11 mouse cellular contexts compared by ENCODE assay signal in the genomic region with DNA sequence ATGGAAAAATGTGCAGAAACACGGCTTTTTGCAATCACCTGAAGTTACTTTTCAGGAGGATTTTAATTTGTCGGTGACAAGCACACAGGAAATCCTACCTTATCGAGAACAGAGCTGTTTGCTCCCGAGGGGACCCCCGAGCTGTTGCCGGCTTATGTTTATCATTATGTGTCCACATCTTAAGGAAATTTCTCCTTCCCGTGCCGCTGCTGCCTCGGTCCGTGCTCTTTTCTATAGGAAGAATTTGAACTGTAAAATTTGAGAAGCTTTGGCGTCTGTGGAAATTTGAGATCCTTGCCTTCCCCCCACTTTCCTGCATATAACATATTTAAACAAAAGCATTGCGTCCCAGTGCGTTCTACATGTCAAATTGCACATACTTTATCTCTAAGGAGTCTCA.
DNase-seq lines count a peak whose midpoint lies in the region; ATAC-seq and TF ChIP-seq lines count a peak whose summit lies in the region.
"Had no signal": no experiment of that assay in that cellular context is flagged by ENCODE, and none has a peak within 500 bp of the region (broad histone marks: within the 10 kb centered on the region; RNA-seq: fewer than 3 reads in every experiment).

No protein-coding gene starts in this region.

- DNase-seq in kidney, adult 2 months, result no peak
- DNase-seq in embryonic facial prominence, embryonic 11.5 days (ENCODE audit: low spot score), result peak; percentile 64
- peak; percentile 40 for DNase-seq in forelimb bud, embryonic 11.5 days (ENCODE audit: low read depth, low spot score)
- no peak for DNase-seq in liver, embryonic 13.5 days
- DNase-seq in ovary, adult 18-20 months (ENCODE audit: low spot score), result no peak
- DNase-seq: adrenal gland, adult 2 months; cerebellum, adult 9-10 months; layer of hippocampus, postnatal 36 days had no signal

- peak overlapping the region; percentile 46 for H3K4me2 ChIP-seq in kidney, embryonic 15.5 days
- peak overlapping the region; percentile 53 for H3K4me2 ChIP-seq in embryonic facial prominence, embryonic 11.5 days (ENCODE audit: low read depth, low read length)
- H3K4me2 ChIP-seq in liver, embryonic 13.5 days, result peak overlapping the region; percentile 49
- no peak overlapping the region for H3K4me2 ChIP-seq in forebrain, embryonic 13.5 days

- H3K9ac ChIP-seq in kidney, embryonic 15.5 days, result no peak overlapping the region
- no peak overlapping the region; the same call in 1 of the 2 replicates for H3K9ac ChIP-seq in embryonic facial prominence, embryonic 11.5 days (replicated peaks; ENCODE audit: low read length)
- H3K9ac ChIP-seq in liver, embryonic 13.5 days, result no peak overlapping the region
- no peak overlapping the region for H3K9ac ChIP-seq in forebrain, embryonic 13.5 days

- no peak overlapping the region for H3K27ac ChIP-seq in kidney, embryonic 15.5 days
- no peak overlapping the region for H3K27ac ChIP-seq in kidney, adult 2 months (ENCODE audit: insufficient read depth, low read depth, low read length)
- no peak overlapping the region for H3K27ac ChIP-seq in embryonic facial prominence, embryonic 11.5 days (replicated peaks; ENCODE audit: low read depth, low read length)
- H3K27ac ChIP-seq in liver, embryonic 13.5 days, result no peak overlapping the region; the same call in 1 of the 2 replicates
- H3K27ac ChIP-seq in forebrain, embryonic 13.5 days, result no peak overlapping the region

- H3K9me3 ChIP-seq in kidney, embryonic 15.5 days (replicated peaks), result no peaks in the 10 kb centered on the region
- no peaks in the 10 kb centered on the region for H3K9me3 ChIP-seq in embryonic facial prominence, embryonic 11.5 days (replicated peaks; ENCODE audit: control insufficient read depth, low read length)
- H3K9me3 ChIP-seq in liver, embryonic 13.5 days (replicated peaks), result no peaks in the 10 kb centered on the region
- no peaks in the 10 kb centered on the region for H3K9me3 ChIP-seq in forebrain, embryonic 13.5 days (replicated peaks)

- no peaks in the 10 kb centered on the region for H3K36me3 ChIP-seq in kidney, embryonic 15.5 days
- no peaks in the 10 kb centered on the region for H3K36me3 ChIP-seq in kidney, adult 2 months (ENCODE audit: control insufficient read depth, insufficient read depth, low read length)
- no peaks in the 10 kb centered on the region for H3K36me3 ChIP-seq in embryonic facial prominence, embryonic 11.5 days (replicated peaks; ENCODE audit: control insufficient read depth, insufficient read depth, low read depth, low read length)
- H3K36me3 ChIP-seq in liver, embryonic 13.5 days, result no peaks in the 10 kb centered on the region
- no peaks in the 10 kb centered on the region for H3K36me3 ChIP-seq in forebrain, embryonic 13.5 days (ENCODE audit: poor library complexity, severe bottlenecking)

- H3K4me3 ChIP-seq in kidney, embryonic 15.5 days (replicated peaks), result 0 out of 2 replicates have a peak overlapping the region, but pooled peaks have one; percentile 8
- no peak overlapping the region for H3K4me3 ChIP-seq in kidney, adult 2 months (ENCODE audit: insufficient read depth, low read depth, low read length)
- H3K4me3 ChIP-seq in embryonic facial prominence, embryonic 11.5 days (ENCODE audit: low read depth, low read length), result peak overlapping the region; percentile 23; the same call in 1 of the 2 replicates
- H3K4me3 ChIP-seq in liver, embryonic 13.5 days (replicated peaks), result peak overlapping the region; percentile 11; the same call in 1 of the 2 replicates
- no peak overlapping the region for H3K4me3 ChIP-seq in forebrain, embryonic 13.5 days

- H3K4me1 ChIP-seq in kidney, embryonic 15.5 days, result peaks cover 19% of the 10 kb centered on the region
- H3K4me1 ChIP-seq in kidney, adult 2 months (ENCODE audit: control insufficient read depth, insufficient read depth, low read length), result no peaks in the 10 kb centered on the region
- H3K4me1 ChIP-seq in embryonic facial prominence, embryonic 11.5 days (ENCODE audit: control insufficient read depth, insufficient read depth, low read length), result peaks cover 3% of the 10 kb centered on the region; the same call in 1 of the 2 replicates
- H3K4me1 ChIP-seq in liver, embryonic 13.5 days (replicated peaks), result peaks cover 37% of the 10 kb centered on the region
- peaks cover 19% of the 10 kb centered on the region for H3K4me1 ChIP-seq in forebrain, embryonic 13.5 days

- TF ChIP-seq POLR2A in kidney, adult 2 months (IDR thresholded peaks at IDR 0.05; ENCODE audit: low read depth, low read length), result no peak

- 42% methylated on average over 13 of the region's 13 CpGs for WGBS in kidney, embryonic 15.5 days
- WGBS in kidney, adult 2 months, result 55% methylated on average over 13 of the region's 13 CpGs
- 26% methylated on average over 13 of the region's 13 CpGs for WGBS in embryonic facial prominence, embryonic 11.5 days
- WGBS in liver, embryonic 13.5 days (ENCODE audit: insufficient replicate concordance), result 61% methylated on average over 13 of the region's 13 CpGs
- WGBS in forebrain, embryonic 13.5 days, result 90% methylated on average over 13 of the region's 13 CpGs

- no peaks in the 10 kb centered on the region for H3K27me3 ChIP-seq in kidney, embryonic 15.5 days
- H3K27me3 ChIP-seq in kidney, adult 2 months (replicated peaks; ENCODE audit: control insufficient read depth, insufficient read depth, low read length), result no peaks in the 10 kb centered on the region
- no peaks in the 10 kb centered on the region for H3K27me3 ChIP-seq in embryonic facial prominence, embryonic 11.5 days (ENCODE audit: control insufficient read depth, insufficient read depth, low read length)
- H3K27me3 ChIP-seq in liver, embryonic 13.5 days, result no peaks in the 10 kb centered on the region
- H3K27me3 ChIP-seq in forebrain, embryonic 13.5 days, result no peaks in the 10 kb centered on the region

- no peak for ATAC-seq in kidney, embryonic 15.5 days (replicated peaks; ENCODE audit: low FRiP score)
- ATAC-seq in embryonic facial prominence, embryonic 11.5 days (replicated peaks; ENCODE audit: insufficient number of reproducible peaks, low FRiP score, low TSS enrichment, low read depth), result no peak
- ATAC-seq in liver, embryonic 13.5 days (ENCODE audit: low read depth), result no peak
- ATAC-seq in forebrain, embryonic 13.5 days, result no peak
- ATAC-seq: forebrain, embryonic 16.5 days had no signal

- no peak for TF ChIP-seq CTCF in kidney, adult 2 months (conservative IDR thresholded peaks at IDR 0.05; ENCODE audit: insufficient read depth, insufficient read length, low read depth, low read length)

Comparison
In these comparisons a context has a peak if more than half of its experiments do, and no peak if none do; other contexts are left out.
1. H3K4me3 ChIP-seq: peak in kidney, embryonic 15.5 days (single experiment), embryonic facial prominence, embryonic 11.5 days (single experiment) and liver, embryonic 13.5 days (single experiment); none in kidney, adult 2 months (single experiment) and forebrain, embryonic 13.5 days (single experiment).
2. DNase-seq: peak in embryonic facial prominence, embryonic 11.5 days (single experiment) and forelimb bud, embryonic 11.5 days (single experiment); none in kidney, adult 2 months (single experiment), liver, embryonic 13.5 days (single experiment) and ovary, adult 18-20 months (single experiment).